Mouse (Mus musculus): ENCODE results near the gene Vmn1r211. TPM values are rescaled to one million over a fixed set of nuclear protein-coding genes. Genes with fewer than 3 reads are reported as not detected.

Gene Vmn1r211
- polyA plus RNA-seq (2017; shearing (Covaris generic)) = not detected

DNA sequence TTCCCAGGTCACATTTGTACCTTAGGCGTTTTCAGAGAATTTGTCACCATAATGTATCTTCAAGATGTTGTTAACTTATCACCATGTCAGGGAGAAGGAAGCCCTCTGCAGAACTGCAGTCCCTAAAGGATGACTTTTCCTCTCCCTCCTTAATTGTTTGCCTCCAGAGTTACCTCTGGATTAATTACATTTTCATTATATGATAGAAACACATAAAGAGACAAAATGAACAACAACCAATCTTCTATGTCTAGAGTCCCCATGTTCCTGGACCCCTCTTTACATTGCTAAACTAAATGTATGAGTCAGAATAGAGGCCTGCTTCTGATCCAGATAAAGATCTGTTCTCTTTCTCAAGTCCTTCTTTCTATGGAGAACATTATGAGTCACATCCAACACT, at the start of gene Vmn1r211:
Vmn1r211 (minus strand) TSS at position 101 of the 400 bp plus-strand sequence.

DNA sequence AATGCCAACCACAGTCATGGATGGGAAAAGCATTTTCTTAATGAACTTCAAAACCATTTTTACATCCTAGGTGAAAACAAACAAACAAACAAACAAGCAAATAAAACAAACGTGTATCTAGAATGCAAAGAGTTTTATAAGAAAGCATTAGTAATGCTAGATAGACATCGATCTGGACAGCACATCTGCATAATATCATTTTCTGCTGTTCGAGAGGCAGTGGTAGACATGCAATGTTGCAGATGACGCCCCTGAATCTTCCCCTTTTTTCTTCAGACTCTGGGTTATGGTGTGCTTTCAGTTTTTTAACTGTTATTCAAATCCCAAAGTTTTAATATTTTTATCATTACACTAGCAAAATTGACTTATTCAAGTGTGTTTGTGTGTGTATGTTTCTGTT, 26.7 kb upstream of the Vmn1r211 start, which contains the start of gene Vmn1r212:
Vmn1r212 (minus strand) TSS at position 101 of the 400 bp plus-strand sequence.

DNA sequence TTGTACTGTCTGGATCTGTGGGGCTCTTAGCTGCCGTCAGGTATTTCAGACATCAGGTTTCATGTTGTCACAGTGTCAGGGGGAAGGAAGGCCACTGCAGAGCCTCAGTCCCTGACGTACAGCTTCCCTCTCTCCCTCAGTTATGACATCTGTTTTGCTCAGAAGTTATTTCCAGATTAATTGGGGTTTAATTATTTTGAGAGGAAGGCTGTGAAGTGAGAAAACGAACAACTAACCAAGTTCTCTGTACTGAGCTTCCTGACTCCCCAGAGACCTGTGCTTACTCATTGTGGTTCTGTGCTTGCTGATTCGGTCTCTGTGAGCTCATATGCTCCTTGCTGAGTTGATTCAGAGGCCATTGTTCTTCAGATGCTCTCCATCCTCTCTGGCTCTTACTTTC, 26.1 kb downstream of the Vmn1r211 start, which contains the start of gene Vmn1r210:
Vmn1r210 (minus strand) TSS at position 101 of the 400 bp plus-strand sequence.

DNA sequence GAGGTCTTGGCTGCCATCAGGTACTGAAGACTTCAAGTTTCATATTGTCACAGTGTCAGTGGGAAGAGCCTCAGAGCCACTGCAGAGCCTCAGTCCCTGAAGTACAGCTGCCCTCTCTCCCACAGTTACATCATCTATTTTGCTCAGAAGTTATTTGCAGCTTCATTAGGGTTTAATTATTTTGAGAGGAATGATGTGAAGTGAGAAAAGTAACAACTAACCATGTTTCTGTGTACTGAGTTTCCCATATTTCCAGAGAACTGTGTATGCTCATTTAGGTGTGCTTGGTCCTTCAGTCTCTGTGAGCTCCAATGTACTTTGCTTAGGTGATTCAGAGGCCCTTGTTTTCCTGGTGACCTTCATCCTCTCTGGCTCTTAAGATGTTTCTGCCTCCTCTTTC, 47.8 kb downstream of the Vmn1r211 start, which contains the start of gene Vmn1r209:
Vmn1r209 (minus strand) TSS at position 101 of the 400 bp plus-strand sequence.

Other genes starting within 250 kb of the Vmn1r211 start
- not detected for gene Vmn1r206, start 233.3 kb downstream of the Vmn1r211 start, polyA plus RNA-seq (2017; shearing (Covaris generic))
- not detected for gene Vmn1r207-ps, start 127.9 kb downstream of the Vmn1r211 start, polyA plus RNA-seq (2017; shearing (Covaris generic))
- gene Vmn1r208, start 80.2 kb downstream of the Vmn1r211 start, polyA plus RNA-seq (2017; shearing (Covaris generic)) = 0.25 TPM
- 0.15 TPM for gene Vmn1r209, start 47.9 kb downstream of the Vmn1r211 start, polyA plus RNA-seq (2017; shearing (Covaris generic))
- gene Vmn1r210, start 26.2 kb downstream of the Vmn1r211 start, polyA plus RNA-seq (2017; shearing (Covaris generic)) = 0.15 TPM
- gene Vmn1r212, start 26.6 kb upstream of the Vmn1r211 start, polyA plus RNA-seq (2017; shearing (Covaris generic)) = not detected
- gene Vmn1r213, start 150.1 kb upstream of the Vmn1r211 start, polyA plus RNA-seq (2017; shearing (Covaris generic)) = not detected
- gene Vmn1r214, start 172.9 kb upstream of the Vmn1r211 start, polyA plus RNA-seq (2017; shearing (Covaris generic)) = not detected
- gene Vmn1r215, start 210.5 kb upstream of the Vmn1r211 start, polyA plus RNA-seq (2017; shearing (Covaris generic)) = not detected

Measured in naive thymus-derived CD4-positive, alpha-beta T cell, adult 5 months (primary cell).